Mouse (Mus musculus): ENCODE measurements around the gene Alpl.

GRCm38 (mm10) chr4:137692107-137692902 is 103.9 kb downstream of the Alpl start:
- TF ChIP-seq GATA1 (IDR thresholded peaks at IDR 0.05; ENCODE audit: borderline replicate concordance, low read length): no peak
- TF ChIP-seq FLI1 (IDR thresholded peaks at IDR 0.05; ENCODE audit: low read length): no peak

Measured in megakaryocyte, embryonic 14.5 days (primary cell).